In the genomic region with DNA sequence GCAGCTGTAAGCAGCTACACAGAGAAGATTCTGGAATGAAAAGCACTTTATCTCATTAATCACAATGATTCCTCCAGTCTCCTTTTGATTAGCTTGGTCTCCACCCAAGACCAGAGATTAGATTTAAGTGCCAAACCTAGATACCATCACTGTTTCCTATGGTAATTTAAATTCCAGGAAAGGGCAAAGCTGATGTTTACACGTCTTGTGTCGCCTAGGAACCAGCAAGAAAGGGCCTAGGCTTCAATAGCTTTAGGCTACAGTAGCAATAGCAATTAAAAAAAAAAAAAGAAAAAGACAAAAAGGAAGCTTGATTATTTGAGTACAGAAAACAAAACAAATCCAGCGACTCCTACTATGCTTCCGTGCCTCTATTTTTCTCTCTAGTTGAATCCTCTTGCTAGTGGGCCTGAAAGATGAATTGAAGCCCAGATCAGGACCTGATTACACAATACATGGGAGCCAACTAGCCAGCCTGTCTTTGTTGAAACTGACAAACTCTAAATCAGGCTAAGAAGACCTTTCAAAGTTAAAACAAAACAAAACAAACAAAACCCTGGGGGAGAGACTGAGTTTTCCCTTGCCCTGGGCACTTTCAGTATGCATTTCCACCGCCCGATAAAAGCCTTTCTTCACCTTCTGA, we compare ENCODE assay signal across 11 mouse cellular contexts. TPM values are rescaled to one million over a fixed set of nuclear protein-coding genes. Genes with fewer than 3 reads are reported as not detected.
DNase-seq lines count a peak whose midpoint lies in the region; ATAC-seq and TF ChIP-seq lines count a peak whose summit lies in the region.
"Had no signal": no experiment of that assay in that cellular context is flagged by ENCODE, and none has a peak within 500 bp of the region (broad histone marks: within the 10 kb centered on the region; RNA-seq: fewer than 3 reads in every experiment).

No protein-coding gene starts in this region.

- ATAC-seq in kidney, postnatal 0 days (replicated peaks; ENCODE audit: low FRiP score, low read depth), result no peak
- ATAC-seq in hindbrain, embryonic 12.5 days (ENCODE audit: low FRiP score), result peak; percentile 15; the same call in 1 of the 2 replicates
- ATAC-seq in neural tube, embryonic 12.5 days (ENCODE audit: low FRiP score, low read depth), result peak; percentile 55

- H3K4me1 ChIP-seq in kidney, postnatal 0 days (replicated peaks; ENCODE audit: insufficient read depth, low read length), result no peaks in the 10 kb centered on the region
- H3K4me1 ChIP-seq in bone marrow macrophage, adult 2 months (ENCODE audit: control insufficient read depth, insufficient read depth, low read length), result peaks cover 39% of the 10 kb centered on the region
- peaks cover 10% of the 10 kb centered on the region; the same call in 1 of the 2 replicates for H3K4me1 ChIP-seq in hindbrain, embryonic 12.5 days
- H3K4me1 ChIP-seq in neural tube, embryonic 12.5 days, result peaks cover 4% of the 10 kb centered on the region; the same call in 1 of the 2 replicates

- no peak overlapping the region for H3K9ac ChIP-seq in kidney, postnatal 0 days (ENCODE audit: low read depth, low read length)
- 0 out of 2 replicates have a peak overlapping the region, but pooled peaks have one; percentile 13 for H3K9ac ChIP-seq in hindbrain, embryonic 12.5 days
- no peak overlapping the region for H3K9ac ChIP-seq in neural tube, embryonic 12.5 days

- H3K4me2 ChIP-seq in kidney, postnatal 0 days (ENCODE audit: low read length), result no peak overlapping the region
- no peak overlapping the region for H3K4me2 ChIP-seq in hindbrain, embryonic 12.5 days (replicated peaks)
- peak overlapping the region; percentile 36; the same call in 1 of the 2 replicates for H3K4me2 ChIP-seq in neural tube, embryonic 12.5 days (replicated peaks)

- TF ChIP-seq POLR2A in bone marrow macrophage, adult 2 months (IDR thresholded peaks at IDR 0.05; ENCODE audit: borderline replicate concordance, low read depth, low read length), result no peak

- TF ChIP-seq CTCF in kidney, postnatal 0 days (IDR thresholded peaks at IDR 0.05; ENCODE audit: low read depth), result no peak
- no peak for TF ChIP-seq CTCF in bone marrow macrophage, adult 2 months (IDR thresholded peaks at IDR 0.05; ENCODE audit: low read depth, low read length)

- H3K27me3 ChIP-seq in kidney, postnatal 0 days (ENCODE audit: insufficient read depth, low read length), result no peaks in the 10 kb centered on the region
- no peaks in the 10 kb centered on the region for H3K27me3 ChIP-seq in hindbrain, embryonic 12.5 days
- no peaks in the 10 kb centered on the region for H3K27me3 ChIP-seq in neural tube, embryonic 12.5 days (replicated peaks)

- no peak overlapping the region for H3K4me3 ChIP-seq in kidney, postnatal 0 days (replicated peaks; ENCODE audit: low read depth, low read length)
- no peak overlapping the region for H3K4me3 ChIP-seq in bone marrow macrophage, adult 2 months (ENCODE audit: insufficient read depth, low read length)
- H3K4me3 ChIP-seq in hindbrain, embryonic 12.5 days, result no peak overlapping the region
- no peak overlapping the region for H3K4me3 ChIP-seq in neural tube, embryonic 12.5 days

- no peaks in the 10 kb centered on the region for H3K36me3 ChIP-seq in kidney, postnatal 0 days (ENCODE audit: insufficient read depth, low read length)
- no peaks in the 10 kb centered on the region for H3K36me3 ChIP-seq in hindbrain, embryonic 12.5 days
- H3K36me3 ChIP-seq in neural tube, embryonic 12.5 days, result no peaks in the 10 kb centered on the region

- intact Hi-C loops in left cerebral cortex, postnatal 25 days (cut with DNase I), result no loop called here

- no peaks in the 10 kb centered on the region for H3K9me3 ChIP-seq in kidney, postnatal 0 days (replicated peaks; ENCODE audit: low read length)
- no peaks in the 10 kb centered on the region for H3K9me3 ChIP-seq in hindbrain, embryonic 12.5 days (replicated peaks)
- H3K9me3 ChIP-seq in neural tube, embryonic 12.5 days, result no peaks in the 10 kb centered on the region

- 52% methylated on average over 6 of the region's 6 CpGs for WGBS in kidney, postnatal 0 days
- 22% methylated on average over 6 of the region's 6 CpGs for WGBS in hindbrain, embryonic 12.5 days
- WGBS in neural tube, embryonic 12.5 days, result 20% methylated on average over 6 of the region's 6 CpGs

- H3K27ac ChIP-seq in kidney, postnatal 0 days, result peak overlapping the region; percentile 38; the same call in 1 of the 2 replicates
- peak overlapping the region; percentile 39; the same call in 1 of the 2 replicates for H3K27ac ChIP-seq in bone marrow macrophage, adult 2 months (ENCODE audit: insufficient read depth, low read depth, low read length)
- peak overlapping the region; percentile 82 for H3K27ac ChIP-seq in hindbrain, embryonic 12.5 days
- peak overlapping the region; percentile 15; the same call in 1 of the 2 replicates for H3K27ac ChIP-seq in neural tube, embryonic 12.5 days

- no peak for DNase-seq in kidney, postnatal 0 days (ENCODE audit: low spot score)
- no peak for DNase-seq in kidney, adult 11 months
- DNase-seq in adrenal gland, postnatal 36 days, result no peak
- DNase-seq in left cerebral cortex, postnatal 25 days (ENCODE audit: low spot score in 2 of 2), result no peak
- DNase-seq in urinary bladder, postnatal 36 days (ENCODE audit: low spot score in 2 of 2), result no peak
- DNase-seq: kidney, postnatal 36 days had no signal

RNA-seq across cellular contexts. Expression of a gene that starts 2.7 kb away (rescaled TPM):
- not detected in 2 replicates for polyA plus RNA-seq in kidney, postnatal 0 days (2015; fragmentation: Nextera tagmentation; extraction: Ambion mirVana)
- not detected in 2 replicates for polyA plus RNA-seq in bone marrow macrophage, adult 2 months (2012; ENCODE audit: insufficient read depth, insufficient read length, missing spikeins)
- polyA plus RNA-seq in hindbrain, embryonic 12.5 days (2016; fragmentation: Nextera tagmentation; extraction: Ambion mirVana), result not detected in 2 replicates
- polyA plus RNA-seq in neural tube, embryonic 12.5 days (2016; fragmentation: Nextera tagmentation; extraction: Ambion mirVana), result not detected in 2 replicates
- not detected for total RNA-seq in adrenal gland, postnatal 36 days (2021)
- total RNA-seq in left cerebral cortex, postnatal 25 days (2021), result not detected
- total RNA-seq: adrenal gland, postnatal 4 days; granulocyte monocyte progenitor cell, adult 5-6 weeks had no signal

RNA-seq across cellular contexts. Expression of a gene that starts 8.5 kb away (rescaled TPM):
- 1.1 and 1.5 TPM in 2 replicates for polyA plus RNA-seq in kidney, postnatal 0 days (2015; fragmentation: Nextera tagmentation; extraction: Ambion mirVana)
- 31.9 and 45.4 TPM in 2 replicates for polyA plus RNA-seq in bone marrow macrophage, adult 2 months (2012; ENCODE audit: insufficient read depth, insufficient read length, missing spikeins)
- not detected in 2 replicates for polyA plus RNA-seq in hindbrain, embryonic 12.5 days (2016; fragmentation: Nextera tagmentation; extraction: Ambion mirVana)
- polyA plus RNA-seq in neural tube, embryonic 12.5 days (2016; fragmentation: Nextera tagmentation; extraction: Ambion mirVana), result 0.42 and 0.54 TPM in 2 replicates
- total RNA-seq in adrenal gland, postnatal 36 days (2021), result under 1 TPM in 1 of 2 experiments, not detected in 1; 0.99 TPM
- not detected for total RNA-seq in left cerebral cortex, postnatal 25 days (2021)

RNA-seq across cellular contexts. Expression of a gene that starts 15.6 kb away (rescaled TPM):
- polyA plus RNA-seq in kidney, postnatal 0 days (2015; fragmentation: Nextera tagmentation; extraction: Ambion mirVana), result 515 and 606 TPM in 2 replicates
- 1,636 and 1,773 TPM in 2 replicates for polyA plus RNA-seq in bone marrow macrophage, adult 2 months (2012; ENCODE audit: insufficient read depth, insufficient read length, missing spikeins)
- 22.5 and 26.0 TPM in 2 replicates for polyA plus RNA-seq in hindbrain, embryonic 12.5 days (2016; fragmentation: Nextera tagmentation; extraction: Ambion mirVana)
- polyA plus RNA-seq in neural tube, embryonic 12.5 days (2016; fragmentation: Nextera tagmentation; extraction: Ambion mirVana), result 23.9 and 29.2 TPM in 2 replicates
- total RNA-seq in adrenal gland, postnatal 36 days (2021), result 100 to 1,000 TPM; 135 to 191 TPM
- 10 to 100 TPM in 1 of 2 experiments, 1 to 10 TPM in 1; 9.9 to 13.5 TPM for total RNA-seq in left cerebral cortex, postnatal 25 days (2021)

RNA-seq across cellular contexts. Expression of a gene that starts 34.7 kb away (rescaled TPM):
- polyA plus RNA-seq in kidney, postnatal 0 days (2015; fragmentation: Nextera tagmentation; extraction: Ambion mirVana), result 6.4 and 7.4 TPM in 2 replicates
- not detected in 2 replicates for polyA plus RNA-seq in bone marrow macrophage, adult 2 months (2012; ENCODE audit: insufficient read depth, insufficient read length, missing spikeins)
- 46.1 and 46.5 TPM in 2 replicates for polyA plus RNA-seq in hindbrain, embryonic 12.5 days (2016; fragmentation: Nextera tagmentation; extraction: Ambion mirVana)
- polyA plus RNA-seq in neural tube, embryonic 12.5 days (2016; fragmentation: Nextera tagmentation; extraction: Ambion mirVana), result 40.8 and 41.5 TPM in 2 replicates
- under 1 TPM; 0.83 to 0.95 TPM for total RNA-seq in adrenal gland, postnatal 36 days (2021)
- total RNA-seq in left cerebral cortex, postnatal 25 days (2021), result 10 to 100 TPM; 79.6 to 84.3 TPM

RNA-seq across cellular contexts. Expression of a gene that starts 51.8 kb away (rescaled TPM):
- polyA plus RNA-seq in kidney, postnatal 0 days (2015; fragmentation: Nextera tagmentation; extraction: Ambion mirVana), result 11.1 and 13.4 TPM in 2 replicates
- not detected in 2 replicates for polyA plus RNA-seq in bone marrow macrophage, adult 2 months (2012; ENCODE audit: insufficient read depth, insufficient read length, missing spikeins)
- 3.1 and 4.5 TPM in 2 replicates for polyA plus RNA-seq in hindbrain, embryonic 12.5 days (2016; fragmentation: Nextera tagmentation; extraction: Ambion mirVana)
- 1.6 and 3.1 TPM in 2 replicates for polyA plus RNA-seq in neural tube, embryonic 12.5 days (2016; fragmentation: Nextera tagmentation; extraction: Ambion mirVana)
- 1 to 10 TPM; 1.4 to 1.5 TPM for total RNA-seq in adrenal gland, postnatal 36 days (2021)
- total RNA-seq in left cerebral cortex, postnatal 25 days (2021), result under 1 TPM in 1 of 2 experiments, not detected in 1; 0.21 TPM

Comparison
In these comparisons a context has a peak if more than half of its experiments do, and no peak if none do; other contexts are left out.
1. H3K27ac ChIP-seq: peak in every context shown above with its lines; median percentile 82 in hindbrain, embryonic 12.5 days; 39 in bone marrow macrophage, adult 2 months; 38 in kidney, postnatal 0 days; 15 in neural tube, embryonic 12.5 days.
2. RNA of a gene that starts 8.5 kb away (polyA plus RNA-seq): 31.9 to 45.4 TPM in bone marrow macrophage, adult 2 months; 1.1 to 1.5 TPM in kidney, postnatal 0 days, 0.42 to 0.54 TPM in neural tube, embryonic 12.5 days and not detected in hindbrain, embryonic 12.5 days; every median in the first group is over 10 times any median in the second.
3. RNA of a gene that starts 15.6 kb away (polyA plus RNA-seq): 1,636 to 1,773 TPM in bone marrow macrophage, adult 2 months and 515 to 606 TPM in kidney, postnatal 0 days; 23.9 to 29.2 TPM in neural tube, embryonic 12.5 days and 22.5 to 26.0 TPM in hindbrain, embryonic 12.5 days; every median in the first group is over 10 times any median in the second.